Mouse (Mus musculus) mature B cell (primary cell): Measurements from ENCODE around the gene Map7.

ENCODE experiments used
- in situ Hi-C: fragments of 300-500 bp; cut with MboI; formaldehyde crosslinking; loops from 2 replicates; pipeline ENCODE4 v1.14.3; 2019

Map7 gene

DNA sequence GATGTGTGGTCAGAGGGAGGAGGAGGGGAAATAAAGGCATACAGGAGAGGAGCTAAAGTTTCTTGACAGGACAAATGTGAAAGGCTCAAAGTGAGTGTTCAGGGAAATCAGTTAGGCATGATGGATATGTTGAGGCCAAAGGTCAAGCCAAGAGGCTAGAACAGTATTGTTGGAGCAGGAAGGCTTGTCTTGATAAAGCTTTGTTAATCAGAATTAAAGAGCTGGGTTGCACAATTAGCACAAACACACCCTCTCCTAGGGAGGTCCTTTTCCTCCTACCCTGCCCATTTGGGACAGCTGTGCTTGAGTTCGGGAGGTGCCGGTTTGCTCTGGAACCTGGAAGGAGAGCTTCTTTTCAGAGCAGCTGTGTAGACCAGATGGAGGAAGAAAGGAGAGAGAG, 5.2 kb downstream of the Map7 start:
- in situ Hi-C loops = no loop called here

- in situ Hi-C loops = no loop called here
Measured at GRCm38 (mm10) chr10:20155401-20155800, 7.1 kb downstream of the Map7 start.

DNA sequence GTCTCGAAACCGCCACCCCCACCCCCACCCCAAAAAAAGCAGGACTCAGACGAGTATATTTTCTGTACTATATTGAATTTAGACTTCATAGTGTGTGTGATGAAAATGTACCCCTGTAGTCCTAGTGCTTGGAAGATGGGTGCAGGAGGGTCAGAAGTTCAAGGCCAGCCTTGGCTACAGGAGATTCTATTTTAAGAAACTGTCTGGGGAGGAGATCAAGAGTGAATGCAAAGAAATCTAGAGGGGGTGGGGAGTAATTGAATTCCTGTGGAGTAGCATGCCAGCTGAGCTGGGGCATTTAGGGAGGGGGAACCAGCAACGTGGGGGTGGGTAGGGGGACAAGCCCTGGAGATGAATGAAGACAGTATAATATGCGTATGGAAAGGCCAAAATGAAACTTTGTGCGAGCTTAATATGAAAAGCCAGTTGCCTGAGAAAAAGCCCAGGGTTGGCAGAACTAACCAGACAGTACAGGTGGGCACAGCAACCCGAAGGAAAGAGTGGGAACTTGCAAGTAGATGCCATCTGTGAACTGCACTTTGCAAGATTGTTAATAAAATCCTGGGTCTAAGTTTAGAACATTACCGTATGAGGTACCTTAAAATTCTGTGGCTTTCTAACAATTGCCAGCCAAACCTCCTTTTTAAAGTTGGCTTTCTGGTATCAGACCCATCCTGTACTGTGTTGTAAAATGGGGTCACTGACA, 8.9 kb downstream of the Map7 start:
- in situ Hi-C loops = no loop called here

DNA sequence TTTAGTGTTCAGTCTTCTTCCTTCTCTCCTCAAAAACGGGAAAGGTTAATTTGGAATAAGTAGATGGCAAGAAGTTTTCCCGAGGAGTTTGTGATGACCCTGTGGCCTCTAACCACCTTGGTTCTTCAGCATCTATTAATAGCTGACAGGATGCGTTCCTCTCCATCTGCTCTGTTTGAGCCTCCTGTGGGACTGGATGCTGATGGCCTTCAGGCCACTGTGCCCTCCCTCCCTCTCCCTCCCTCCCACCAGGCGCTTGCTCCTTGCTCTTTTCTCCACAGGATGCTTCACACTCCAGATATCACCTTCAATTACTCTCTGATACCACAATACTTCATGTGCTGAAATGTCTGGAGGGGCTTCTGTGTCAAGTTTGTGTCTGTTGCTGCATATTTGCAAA, 10.5 kb downstream of the Map7 start:
- in situ Hi-C loops = no loop called here

- in situ Hi-C loops = no loop called here
Measured at GRCm38 (mm10) chr10:20159308-20159707, 11.0 kb downstream of the Map7 start.

GRCm38 (mm10) chr10:20160914-20161313, 12.6 kb downstream of the Map7 start:
- in situ Hi-C loops = no loop called here

DNA sequence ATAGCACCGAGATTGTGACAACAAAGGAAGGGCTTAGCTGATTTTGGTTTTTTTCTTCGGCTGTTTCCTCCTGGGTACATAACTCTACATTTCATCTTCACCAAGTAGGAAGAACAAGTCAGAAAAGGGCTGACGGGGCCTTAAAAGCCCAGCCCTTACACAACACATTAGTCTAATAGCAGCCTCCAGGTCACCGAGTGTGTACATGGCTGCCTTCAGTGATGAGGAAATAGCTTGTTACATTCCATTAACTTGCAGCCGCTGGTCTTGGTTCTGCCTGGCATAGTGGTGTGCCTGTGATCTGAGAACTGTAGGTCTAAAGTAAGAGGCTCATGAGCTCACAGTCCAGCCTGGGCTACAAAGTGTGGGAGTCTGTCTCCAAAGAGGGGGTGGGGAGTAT, 16.5 kb downstream of the Map7 start:
- in situ Hi-C loops = no loop called here

DNA sequence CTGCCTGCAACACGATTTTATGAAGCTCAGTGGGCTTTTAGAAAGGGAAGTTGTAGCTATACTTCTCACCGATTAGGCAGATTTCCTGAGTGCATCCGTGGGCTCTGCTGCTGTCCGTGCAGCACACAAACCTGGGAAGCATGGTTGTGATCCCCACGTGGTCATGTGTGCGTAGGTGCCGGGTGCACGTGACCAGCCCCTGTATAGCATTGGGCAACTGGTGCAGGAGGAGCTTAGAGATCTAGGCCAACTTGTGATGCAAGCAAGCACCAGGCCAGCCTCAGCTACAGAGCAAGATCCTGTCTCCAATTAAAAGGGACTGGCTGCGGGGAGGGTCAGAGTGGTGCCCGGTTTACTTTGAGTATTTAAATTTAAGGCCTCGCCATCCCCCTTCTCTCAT, 18.5 kb downstream of the Map7 start:
- in situ Hi-C loops = no loop called here

DNA sequence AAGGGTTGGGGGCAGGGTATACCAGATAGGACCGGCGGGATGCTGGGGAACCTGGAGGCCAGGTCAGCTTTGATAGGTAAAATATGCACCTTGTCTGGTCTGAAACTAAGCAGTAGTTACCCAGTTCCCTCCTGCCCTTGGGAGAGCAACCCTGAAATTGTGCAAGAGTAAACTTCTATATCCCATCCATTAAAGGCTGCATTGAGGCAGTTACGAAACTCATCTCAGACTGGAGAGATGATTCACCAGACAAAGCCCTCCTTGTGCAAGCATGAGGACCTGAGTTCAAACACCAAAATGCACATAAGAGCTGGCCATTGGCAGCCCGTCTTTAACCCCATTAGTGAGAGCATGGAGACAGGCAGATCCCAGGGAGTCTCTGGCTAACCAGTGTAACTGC, 19.2 kb downstream of the Map7 start:
- in situ Hi-C loops = no loop called here

GRCm38 (mm10) chr10:20169182-20169674, 21.0 kb downstream of the Map7 start:
- in situ Hi-C loops = no loop called here

GRCm38 (mm10) chr10:20169927-20170604, 21.8 kb downstream of the Map7 start:
- in situ Hi-C loops = no loop called here

GRCm38 (mm10) chr10:20170605-20171088, 22.4 kb downstream of the Map7 start:
- in situ Hi-C loops = no loop called here

- in situ Hi-C loops = no loop called here
Measured at GRCm38 (mm10) chr10:20171209-20171608, 22.9 kb downstream of the Map7 start.

GRCm38 (mm10) chr10:20171756-20172155, 23.5 kb downstream of the Map7 start:
- in situ Hi-C loops = no loop called here

DNA sequence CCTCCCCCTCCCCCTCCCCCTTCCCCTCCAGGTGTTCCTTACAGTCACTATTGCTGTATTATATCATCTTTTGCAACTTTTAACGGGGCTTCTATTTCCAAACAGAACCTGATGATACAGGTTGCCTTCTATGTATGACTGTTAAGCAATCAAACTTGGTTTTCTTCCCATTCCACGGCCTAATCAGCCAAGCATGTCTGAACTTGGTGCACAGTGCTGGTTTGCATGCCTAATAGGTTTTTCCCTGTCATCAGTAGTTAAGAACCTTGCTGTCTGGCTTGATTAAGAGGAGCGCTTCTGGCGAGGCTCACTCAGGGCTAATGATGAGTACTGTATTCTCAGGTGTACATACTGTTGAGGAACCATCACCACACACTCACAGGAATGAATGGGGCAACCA, 25.5 kb downstream of the Map7 start:
- in situ Hi-C loops = no loop called here

- in situ Hi-C loops = no loop called here
Measured at GRCm38 (mm10) chr10:20176054-20176453, 27.8 kb downstream of the Map7 start.

DNA sequence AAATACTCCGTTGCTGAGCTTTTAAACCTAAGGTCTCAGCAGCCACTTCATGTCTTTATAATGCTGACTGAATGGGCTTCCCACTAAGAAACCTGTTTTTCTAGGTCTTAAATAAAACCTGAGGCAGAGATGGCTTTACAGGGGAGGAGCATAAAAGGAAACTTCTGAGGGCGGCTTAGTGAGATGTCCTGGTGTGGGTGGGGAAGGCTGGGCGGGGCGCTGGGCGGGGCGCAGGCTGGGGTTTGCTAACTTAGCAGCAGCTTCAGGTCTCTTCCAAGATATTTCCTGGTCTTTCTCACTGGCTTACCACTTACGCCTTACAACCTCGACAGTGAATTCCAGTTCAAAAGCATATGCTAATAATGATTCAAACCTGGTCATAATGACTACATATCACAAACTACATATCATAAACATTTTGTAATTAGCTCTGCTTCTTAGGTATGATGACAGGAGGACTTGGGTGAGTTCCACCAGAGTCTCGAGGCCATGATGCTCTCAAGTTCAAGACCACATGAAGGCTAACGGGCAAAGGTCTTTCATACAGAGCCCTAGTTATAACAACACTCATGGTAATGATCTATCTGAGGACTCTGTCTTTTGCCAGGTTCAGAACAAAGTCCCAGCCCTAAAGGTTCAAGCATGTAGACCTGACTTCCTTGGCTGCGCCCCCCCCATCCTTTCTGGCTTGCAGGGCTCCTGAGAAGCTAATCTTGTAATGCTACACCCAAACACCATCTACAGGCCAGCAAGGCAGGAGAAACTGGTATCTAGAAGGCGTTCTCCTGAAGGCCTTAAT, 30.7 kb downstream of the Map7 start:
- in situ Hi-C loops = no loop called here

GRCm38 (mm10) chr10:20181198-20181597, 32.9 kb downstream of the Map7 start:
- in situ Hi-C loops = no loop called here

- in situ Hi-C loops = no loop called here
Measured at GRCm38 (mm10) chr10:20181680-20182399, 33.6 kb downstream of the Map7 start.

DNA sequence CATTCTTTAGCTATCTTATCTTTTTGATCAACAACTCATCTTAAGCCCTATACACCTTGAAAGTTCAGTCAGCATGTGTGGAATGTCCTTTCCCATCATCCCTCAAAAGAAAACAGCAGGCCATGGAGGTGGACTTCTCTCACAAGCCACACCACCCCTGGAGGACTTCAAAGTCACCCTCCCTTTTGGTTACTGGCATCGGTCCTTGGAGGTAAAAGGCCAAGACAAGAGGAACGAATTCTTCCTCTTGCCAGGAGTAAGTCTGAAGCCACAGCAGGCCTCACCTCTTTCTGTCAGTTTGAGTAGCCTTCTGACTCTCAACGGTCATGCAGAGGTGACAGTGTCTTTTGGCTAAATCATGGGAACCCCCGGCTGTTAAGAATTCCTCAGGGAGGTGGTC, 36.1 kb downstream of the Map7 start:
- in situ Hi-C loops = no loop called here

- in situ Hi-C loops = no loop called here
Measured at GRCm38 (mm10) chr10:20185264-20185663, 37.0 kb downstream of the Map7 start.

GRCm38 (mm10) chr10:20185806-20186205, 37.5 kb downstream of the Map7 start:
- in situ Hi-C loops = no loop called here
